Mouse (Mus musculus) embryonic facial prominence, embryonic 13.5 days (tissue): ENCODE data around the gene Olfr1045. TPM values are rescaled to one million over a fixed set of nuclear protein-coding genes. Genes with fewer than 3 reads are reported as not detected.
"Not testable (repeated sequence)": the region's sequence is repeated elsewhere in the genome, so short reads cannot be mapped to it uniquely, and the experiment has no call there.

Experiments
- ATAC-seq: fragments of 200-750 bp; cut with Nextera tagmentation; 2 replicates; pipeline ENCODE4 v1.8.0; 2017; ENCODE audit warnings: low read depth; ENCODE audit not compliant: insufficient number of reproducible peaks, insufficient read depth, low FRiP score, low TSS enrichment
- H3K27ac ChIP-seq: fragments of 300-500 bp; sonication (generic); 2 replicates; pipeline ENCODE4 v1.5.1; 2015; ENCODE audit warnings: moderate library complexity, mild to moderate bottlenecking, inconsistent platforms
- H3K27me3 ChIP-seq: fragments of 300-500 bp; sonication (generic); 2 replicates; pipeline ENCODE4 v1.6.1; 2015; ENCODE audit warnings: mild to moderate bottlenecking, inconsistent platforms
- H3K36me3 ChIP-seq: fragments of 300-500 bp; sonication (generic); 2 replicates; pipeline ENCODE4 v1.6.1; 2015; ENCODE audit warnings: mild to moderate bottlenecking, inconsistent platforms
- H3K4me1 ChIP-seq: fragments of 300-500 bp; sonication (generic); 2 replicates; pipeline ENCODE4 v1.6.1; 2015; ENCODE audit warnings: inconsistent platforms
- H3K4me2 ChIP-seq: fragments of 300-500 bp; sonication (generic); 2 replicates; pipeline ENCODE4 v1.6.1; 2015; ENCODE audit warnings: moderate library complexity, mild to moderate bottlenecking, inconsistent platforms
- H3K4me3 ChIP-seq: fragments of 300-500 bp; sonication (generic); 2 replicates; pipeline ENCODE4 v1.5.1; 2015; ENCODE audit warnings: mild to moderate bottlenecking, inconsistent platforms
- H3K9ac ChIP-seq: fragments of 300-500 bp; sonication (generic); 2 replicates; pipeline ENCODE4 v1.6.1; 2015; ENCODE audit warnings: mild to moderate bottlenecking, inconsistent platforms
- H3K9me3 ChIP-seq: fragments of 300-500 bp; sonication (generic); 2 replicates; pipeline ENCODE4 v1.6.1; 2016; ENCODE audit warnings: inconsistent platforms
- WGBS: fragments of 180-500 bp; shearing (Covaris S2); methylation state at CpG from one replicate; pipeline ENCODE4 v1.1.7; 2015; ENCODE audit warnings: mixed read lengths; 5-methylcytosine and 5-hydroxymethylcytosine counted together
- polyA plus RNA-seq: library from polyadenylated mRNA; unstranded; fragments of >200 nt; fragmentation: Nextera tagmentation; extraction: Ambion mirVana; gene quantifications from 2 replicates; pipeline ENCODE4 v1.2.1, GENCODE M21; 2015

The Olfr1045 gene
- not detected in 2 replicates for polyA plus RNA-seq

DNA sequence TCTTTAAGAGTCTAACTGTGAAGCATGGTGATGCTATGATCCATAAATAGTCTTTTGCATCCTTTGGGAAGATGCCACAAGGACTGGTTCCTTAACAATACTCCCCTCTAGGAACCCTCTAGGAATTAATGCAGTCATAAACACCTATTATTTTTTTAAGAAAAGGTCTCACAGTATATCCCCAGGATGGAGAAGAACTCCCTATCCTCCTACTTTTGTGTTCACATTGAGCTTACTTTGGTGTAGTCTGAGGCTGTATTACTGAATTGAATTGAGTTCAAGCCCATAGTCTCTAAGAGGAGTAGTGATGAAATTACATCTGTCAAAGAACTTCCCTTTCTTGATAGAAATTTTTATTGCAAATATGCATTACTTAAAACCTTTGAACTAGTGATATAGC lies at the start of gene Olfr1045:
Olfr1045 (minus strand) TSS at position 101 of the 400 bp plus-strand sequence.
- Histone ChIP-seq H3K4me1 (no peaks in the 10 kb centered on the region), H3K36me3 (no peaks in the 10 kb centered on the region), H3K9ac (no peak within 1 kb of the TSS), H3K27ac (no peak within 1 kb of the TSS), H3K27me3 (no peaks in the 10 kb centered on the region), H3K4me2 (no peak within 1 kb of the TSS), H3K4me3 (no peak within 1 kb of the TSS), H3K9me3 (no peaks in the 10 kb centered on the region)
- no peak for ATAC-seq

DNA sequence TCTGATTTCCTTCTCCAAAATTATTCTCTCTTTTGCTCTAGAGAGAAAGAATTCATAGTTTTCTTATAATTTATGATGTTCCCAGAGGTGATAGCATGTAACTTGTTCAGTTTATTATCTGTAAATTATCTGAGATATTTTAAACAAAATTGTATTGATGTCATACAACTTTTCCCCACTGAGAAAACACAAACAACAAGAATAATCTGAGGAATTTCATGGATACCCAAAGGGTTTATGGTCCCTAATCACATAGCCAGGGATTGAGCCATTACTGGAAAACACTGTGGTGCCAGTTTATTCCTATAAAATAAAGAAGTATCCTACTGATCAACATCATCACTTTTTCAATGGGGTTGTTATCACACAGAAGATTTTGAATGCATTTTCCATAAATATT lies 37.4 kb upstream of the Olfr1045 start, which contains the start of gene Olfr1048:
Olfr1048 (minus strand) TSS at position 101 of the 400 bp plus-strand sequence.
- no peaks in the 10 kb centered on the region for H3K27me3 ChIP-seq

DNA sequence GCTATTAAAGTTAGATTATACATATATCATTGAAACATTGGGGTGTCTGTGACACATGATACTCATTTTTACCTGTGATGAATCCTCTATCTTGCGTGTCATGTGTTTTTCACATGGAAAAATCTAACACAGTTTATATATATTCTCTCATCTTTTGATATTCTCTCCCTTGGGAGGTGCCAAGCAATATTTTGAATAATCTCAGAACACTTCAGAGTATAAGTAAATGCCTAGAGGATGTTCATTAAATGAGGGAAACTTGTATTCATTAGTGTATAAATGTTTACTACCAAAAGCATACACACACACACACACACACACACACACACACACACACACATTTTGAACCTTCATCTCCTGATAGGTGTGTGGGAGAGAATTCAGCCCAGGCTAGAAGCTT lies 28.5 kb upstream of the Olfr1045 start, which contains the start of gene Olfr1047:
Olfr1047 (minus strand) TSS at position 101 of the 400 bp plus-strand sequence.
- Histone ChIP-seq H3K9me3 (no peaks in the 10 kb centered on the region), H3K36me3 (no peaks in the 10 kb centered on the region), H3K9ac (no peak within 1 kb of the TSS), H3K4me1 (no peaks in the 10 kb centered on the region), H3K4me2 (no peak within 1 kb of the TSS), H3K4me3 (no peak within 1 kb of the TSS), H3K27ac (no peak within 1 kb of the TSS), H3K27me3 (no peaks in the 10 kb centered on the region)
- 92% methylated on average over 1 of the region's 1 CpGs for WGBS
- ATAC-seq: no peak

More for the DNA sequence above, 37.4 kb upstream of the Olfr1045 start, which contains the start of gene Olfr1048:
- no peaks in the 10 kb centered on the region for H3K9me3 ChIP-seq
- H3K4me2 ChIP-seq: no peak within 1 kb of the TSS
- H3K4me1 ChIP-seq: no peaks in the 10 kb centered on the region
- H3K4me3 ChIP-seq: no peak within 1 kb of the TSS
- H3K36me3 ChIP-seq: no peaks in the 10 kb centered on the region
- H3K27ac ChIP-seq: no peak within 1 kb of the TSS
- no peak within 1 kb of the TSS for H3K9ac ChIP-seq
- ATAC-seq: no peak

DNA sequence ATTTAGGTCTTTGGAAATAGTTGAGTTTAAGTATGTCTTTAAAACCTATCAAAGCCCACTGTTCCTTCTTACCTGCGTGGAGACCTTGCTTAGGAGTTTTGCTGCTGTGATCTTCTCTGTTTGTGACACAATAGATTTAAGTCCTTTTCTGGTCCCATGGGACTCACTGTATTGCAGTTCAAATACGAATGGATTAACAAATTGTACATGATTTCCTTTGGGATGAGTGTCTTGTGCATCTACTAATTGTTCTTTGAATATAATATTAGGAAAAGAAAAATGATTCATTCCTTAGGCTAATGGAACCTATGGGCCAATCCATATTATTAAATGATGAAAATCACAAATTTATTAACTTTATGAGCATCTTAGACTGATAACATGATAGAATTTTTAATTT lies 16.4 kb upstream of the Olfr1045 start, which contains the start of gene Olfr1046:
Olfr1046 (minus strand) TSS at position 101 of the 400 bp plus-strand sequence.
- Histone ChIP-seq H3K4me1 (no peaks in the 10 kb centered on the region), H3K27ac (no peak within 1 kb of the TSS), H3K9me3 (no peaks in the 10 kb centered on the region), H3K4me3 (no peak within 1 kb of the TSS), H3K4me2 (no peak within 1 kb of the TSS), H3K9ac (no peak within 1 kb of the TSS), H3K27me3 (no peaks in the 10 kb centered on the region), H3K36me3 (no peaks in the 10 kb centered on the region)
- ATAC-seq: no peak
- WGBS: 69% methylated on average over 2 of the region's 2 CpGs

DNA sequence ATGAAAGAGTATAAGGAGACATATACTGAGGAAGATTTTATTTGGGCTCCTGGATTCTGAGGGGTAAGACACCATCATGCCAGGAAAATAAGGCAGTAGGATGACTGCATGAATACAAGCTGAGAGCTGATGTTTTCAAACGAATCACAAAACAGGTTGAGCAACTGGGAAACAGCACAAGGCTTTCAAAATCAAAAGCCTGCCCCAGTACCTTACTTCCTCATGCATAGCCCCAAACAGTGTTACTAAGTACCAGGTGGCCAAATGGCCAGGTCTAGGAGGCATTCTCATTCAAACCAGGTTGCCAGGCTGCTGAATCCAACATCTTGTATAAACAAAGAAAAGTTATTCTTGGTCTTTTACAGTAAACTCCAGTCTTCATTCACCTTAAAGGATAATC lies 6.9 kb downstream of the Olfr1045 start:
- Histone ChIP-seq H3K4me2 (no peak overlapping the region), H3K36me3 (no peaks in the 10 kb centered on the region), H3K27me3 (no peaks in the 10 kb centered on the region), H3K9me3 (no peaks in the 10 kb centered on the region), H3K27ac (no peak overlapping the region), H3K9ac (no peak overlapping the region), H3K4me1 (no peaks in the 10 kb centered on the region), H3K4me3 (no peak overlapping the region)
- ATAC-seq: no peak
- 41% methylated on average over 1 of the region's 1 CpGs for WGBS

DNA sequence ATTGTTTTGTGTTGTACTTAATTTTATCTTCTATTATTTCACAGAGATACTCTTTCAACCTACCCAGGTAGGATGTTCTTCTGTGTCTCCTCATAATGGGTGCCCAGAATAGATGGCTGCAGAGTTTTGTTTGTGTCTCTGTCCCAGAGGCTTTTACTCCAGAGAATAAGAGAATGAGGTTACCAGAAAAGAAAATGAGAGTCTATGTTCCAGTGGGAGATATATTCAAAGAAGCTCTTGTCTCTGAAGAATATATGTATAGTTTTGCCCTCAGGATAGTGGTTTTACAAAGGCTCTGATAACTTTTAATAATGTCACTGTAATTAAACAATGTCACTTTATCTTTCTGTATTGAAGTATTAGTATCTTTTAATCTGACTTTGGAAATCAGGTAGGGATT lies 17.2 kb downstream of the Olfr1045 start, which contains the start of gene Olfr52:
Olfr52 (minus strand) TSS at position 101 of the 400 bp plus-strand sequence.
- Histone ChIP-seq H3K4me2 (no peak within 1 kb of the TSS), H3K4me3 (no peak within 1 kb of the TSS), H3K9me3 (no peaks in the 10 kb centered on the region), H3K9ac (no peak within 1 kb of the TSS), H3K4me1 (no peaks in the 10 kb centered on the region), H3K27ac (no peak within 1 kb of the TSS), H3K36me3 (no peaks in the 10 kb centered on the region), H3K27me3 (no peaks in the 10 kb centered on the region)
- ATAC-seq: no peak

DNA sequence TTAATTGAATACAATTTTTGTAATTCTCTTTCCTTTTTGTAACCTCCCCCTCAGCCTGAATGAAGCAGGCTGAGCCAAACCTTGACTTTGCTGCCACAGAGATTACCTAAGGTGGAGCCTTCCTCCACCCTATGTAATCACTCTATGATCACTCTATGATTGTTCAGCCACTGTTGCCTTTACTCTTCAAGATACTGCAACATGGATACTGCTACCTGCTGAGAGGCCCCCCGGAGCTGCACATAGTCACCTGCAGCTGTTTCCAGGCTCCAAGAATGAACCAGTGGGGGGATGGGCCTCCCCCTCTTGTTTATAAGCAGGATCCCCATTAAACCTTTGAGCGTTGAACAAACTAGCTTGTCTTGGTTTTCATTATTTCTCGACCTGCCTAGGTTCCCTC lies 22.9 kb downstream of the Olfr1045 start:
- Histone ChIP-seq H3K27me3 (no peaks in the 10 kb centered on the region), H3K4me2 (no peak overlapping the region), H3K9me3 (no peaks in the 10 kb centered on the region), H3K27ac (no peak overlapping the region), H3K4me1 (no peaks in the 10 kb centered on the region), H3K4me3 (no peak overlapping the region), H3K9ac (no peak overlapping the region), H3K36me3 (no peaks in the 10 kb centered on the region)
- WGBS: 72% methylated on average over 3 of the region's 3 CpGs
- ATAC-seq: no peak

DNA sequence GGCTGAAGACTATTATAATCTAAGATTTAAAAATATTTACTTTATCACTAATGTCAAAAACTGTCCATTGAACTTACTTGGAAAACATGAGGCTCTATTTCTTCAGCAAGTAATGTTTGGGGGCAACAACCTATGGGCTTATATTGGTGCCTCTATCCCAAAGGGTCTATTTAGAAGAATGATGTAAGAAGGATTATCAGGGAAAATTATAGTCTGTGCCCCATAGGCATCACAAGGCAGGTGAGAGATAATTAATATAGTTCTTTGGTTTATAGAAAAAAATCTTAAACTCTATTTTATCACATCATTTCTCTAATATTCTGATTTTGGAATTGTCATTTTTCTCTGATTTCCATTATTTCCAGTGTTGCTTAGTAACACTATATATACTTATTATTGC lies 25.1 kb downstream of the Olfr1045 start, which contains the start of gene Olfr1044:
Olfr1044 (minus strand) TSS at position 101 of the 400 bp plus-strand sequence.
- Histone ChIP-seq H3K27me3 (no peaks in the 10 kb centered on the region), H3K4me2 (no peak within 1 kb of the TSS), H3K9ac (no peak within 1 kb of the TSS), H3K36me3 (no peaks in the 10 kb centered on the region), H3K9me3 (no peaks in the 10 kb centered on the region), H3K27ac (no peak within 1 kb of the TSS), H3K4me1 (no peaks in the 10 kb centered on the region), H3K4me3 (no peak within 1 kb of the TSS)
- ATAC-seq: no peak

DNA sequence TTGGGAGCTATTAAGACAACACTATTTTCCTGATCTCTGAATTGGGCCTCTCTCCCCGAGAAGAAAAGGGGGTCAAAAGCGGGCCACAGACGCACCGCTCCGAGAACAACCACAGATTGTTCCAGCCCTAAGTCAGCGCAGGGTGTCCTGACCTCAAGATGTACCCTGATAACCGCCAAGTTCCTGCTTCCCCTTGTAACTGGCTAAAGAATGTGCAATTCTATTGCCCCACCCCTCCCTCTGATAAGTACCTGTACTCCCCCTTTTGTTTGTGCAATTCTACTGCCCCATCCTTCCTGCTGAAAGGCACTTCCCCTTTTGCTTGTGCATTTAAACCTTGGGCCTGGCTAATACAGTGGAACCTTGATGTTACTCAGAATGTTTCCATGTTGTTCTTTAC lies 27.4 kb downstream of the Olfr1045 start:
- WGBS: 72% methylated on average over 7 of the region's 7 CpGs
- ATAC-seq, H3K27me3 ChIP-seq, H3K4me3 ChIP-seq, H3K9ac ChIP-seq, H3K36me3 ChIP-seq, H3K4me2 ChIP-seq, H3K27ac ChIP-seq, H3K9me3 ChIP-seq, H3K4me1 ChIP-seq: not testable (repeated sequence)

DNA sequence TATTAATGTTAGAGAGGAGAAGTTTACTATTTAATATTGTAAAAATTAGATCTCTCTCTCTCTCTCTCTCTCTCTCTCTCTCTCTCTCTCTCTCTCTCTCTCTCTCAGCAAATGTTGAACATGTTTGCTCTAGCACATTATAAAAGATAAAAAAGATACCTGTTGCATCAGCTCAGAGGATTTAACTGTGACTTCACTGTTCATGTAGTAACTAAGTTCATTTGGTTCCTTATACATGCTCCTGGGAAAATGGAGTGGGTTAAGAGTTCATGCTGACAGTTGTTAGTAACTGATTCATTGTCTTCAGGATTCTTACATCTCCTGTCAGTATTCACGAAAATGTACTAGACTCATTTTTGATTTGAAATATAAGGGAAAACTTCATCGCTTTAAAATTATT lies 35.4 kb downstream of the Olfr1045 start, which contains the start of gene Olfr1043:
Olfr1043 (minus strand) TSS at position 101 of the 400 bp plus-strand sequence.
- H3K27ac ChIP-seq: no peak within 1 kb of the TSS
- H3K4me1 ChIP-seq: no peaks in the 10 kb centered on the region
- H3K27me3 ChIP-seq: no peaks in the 10 kb centered on the region
- no peak within 1 kb of the TSS for H3K4me2 ChIP-seq
- 86% methylated on average over 2 of the region's 2 CpGs for WGBS
- H3K9me3 ChIP-seq: no peaks in the 10 kb centered on the region
- no peak for ATAC-seq
- H3K4me3 ChIP-seq: no peak within 1 kb of the TSS
- no peaks in the 10 kb centered on the region for H3K36me3 ChIP-seq
- no peak within 1 kb of the TSS for H3K9ac ChIP-seq

DNA sequence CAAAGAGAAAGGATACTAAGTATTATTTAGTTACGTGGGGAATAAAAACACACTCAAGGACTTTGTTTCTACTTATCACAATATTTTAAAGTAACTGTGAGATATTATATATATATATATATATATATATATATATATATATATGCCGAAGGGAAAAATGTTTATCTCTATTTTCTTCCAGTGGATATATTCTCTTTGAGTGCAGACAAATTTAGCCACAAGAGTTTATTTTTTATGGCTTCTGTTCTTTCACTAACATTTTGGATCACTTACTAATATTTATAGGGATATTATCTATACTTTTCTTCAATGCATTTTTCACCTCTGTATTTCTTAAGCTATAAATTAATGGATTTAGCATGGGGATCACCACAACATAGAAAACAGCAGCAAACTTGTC lies 41.1 kb downstream of the Olfr1045 start, which contains the start of gene Olfr1042:
Olfr1042 (minus strand) TSS at position 101 of the 400 bp plus-strand sequence.
- Histone ChIP-seq H3K27ac (no peak within 1 kb of the TSS), H3K4me1 (no peaks in the 10 kb centered on the region), H3K9ac (no peak within 1 kb of the TSS), H3K4me2 (no peak within 1 kb of the TSS), H3K27me3 (no peaks in the 10 kb centered on the region), H3K9me3 (no peaks in the 10 kb centered on the region), H3K4me3 (no peak within 1 kb of the TSS), H3K36me3 (no peaks in the 10 kb centered on the region)
- ATAC-seq: no peak
- WGBS: 92% methylated on average over 2 of the region's 2 CpGs

DNA sequence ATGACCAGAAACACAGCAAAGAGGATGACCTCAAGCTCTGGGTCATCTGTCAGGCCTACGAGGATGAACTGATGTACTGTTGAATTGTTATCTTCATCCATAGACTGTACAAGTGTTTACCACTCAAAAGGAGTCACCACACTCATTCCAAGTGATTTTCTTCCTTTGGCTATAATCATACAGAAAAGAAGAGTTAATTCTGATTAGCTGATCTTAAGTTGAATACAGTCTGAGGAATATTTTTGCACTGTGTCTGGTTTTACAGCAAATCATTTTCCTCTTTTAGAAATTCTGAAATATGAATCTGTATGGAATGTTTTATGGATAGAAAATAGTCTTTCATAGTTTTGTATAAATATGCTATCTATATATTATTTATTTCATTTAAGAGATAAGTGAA lies 56.2 kb downstream of the Olfr1045 start, which contains the start of gene Olfr1040:
Olfr1040 (minus strand) TSS at position 101 of the 400 bp plus-strand sequence.
- H3K9me3 ChIP-seq: no peaks in the 10 kb centered on the region
- H3K36me3 ChIP-seq: no peaks in the 10 kb centered on the region
- no peak within 1 kb of the TSS for H3K27ac ChIP-seq
- 80% methylated on average over 1 of the region's 1 CpGs for WGBS
- no peak within 1 kb of the TSS for H3K4me2 ChIP-seq
- H3K4me1 ChIP-seq: no peaks in the 10 kb centered on the region
- no peak for ATAC-seq
- H3K9ac ChIP-seq: no peak within 1 kb of the TSS
- no peak within 1 kb of the TSS for H3K4me3 ChIP-seq
- H3K27me3 ChIP-seq: no peaks in the 10 kb centered on the region
